8 mouse cellular contexts compared by ENCODE assay signal in genomic region chr9:107567702-107568319, GRCm38 (mm10). TPM values are rescaled to one million over a fixed set of nuclear protein-coding genes. Genes with fewer than 3 reads are reported as not detected.
A peak's percentile ranks its signal among the peaks of the same experiment; 100 is the strongest.
DNase-seq lines count a peak whose midpoint lies in the region; ATAC-seq and TF ChIP-seq lines count a peak whose summit lies in the region.

Gene Hyal2, plus strand, starts transcription at chr9:107567945.

- peak within 1 kb of the TSS; percentile 82 for H3K9ac ChIP-seq in liver, adult 2 months (ENCODE audit: low read depth, low read length)
- peak within 1 kb of the TSS; percentile 92 for H3K9ac ChIP-seq in neural tube, embryonic 13.5 days

- H3K4me2 ChIP-seq in neural tube, embryonic 13.5 days: peak within 1 kb of the TSS; percentile 96

- peak within 1 kb of the TSS; percentile 76 for H3K27ac ChIP-seq in bone marrow macrophage, adult 2 months (ENCODE audit: insufficient read depth, low read depth, low read length)
- peak within 1 kb of the TSS; percentile 94 for H3K27ac ChIP-seq in liver, adult 2 months (replicated peaks; ENCODE audit: insufficient read depth, low read depth, low read length)
- H3K27ac ChIP-seq in neural tube, embryonic 13.5 days (replicated peaks): peak within 1 kb of the TSS; percentile 84

- no peaks in the 10 kb centered on the region for H3K27me3 ChIP-seq in liver, adult 2 months (ENCODE audit: control insufficient read depth, insufficient read depth, low read length)
- H3K27me3 ChIP-seq in neural tube, embryonic 13.5 days: no peaks in the 10 kb centered on the region

- peaks cover 33% of the 10 kb centered on the region; the same call in 1 of the 2 replicates for H3K79me2 ChIP-seq in liver, adult 2 months (ENCODE audit: control insufficient read depth, insufficient read depth, low read length)

- peaks cover 51% of the 10 kb centered on the region for H3K4me1 ChIP-seq in bone marrow macrophage, adult 2 months (ENCODE audit: control insufficient read depth, insufficient read depth, low read length)
- peaks cover 41% of the 10 kb centered on the region for H3K4me1 ChIP-seq in liver, adult 2 months (ENCODE audit: control insufficient read depth, insufficient read depth, low read length)
- H3K4me1 ChIP-seq in neural tube, embryonic 13.5 days (replicated peaks): peaks cover 71% of the 10 kb centered on the region

- peak; percentile 19 to 23 for DNase-seq in cerebellum, adult 18-20 months
- DNase-seq in cerebellum, adult 9-11 months: no peak
- peak; percentile 98 for DNase-seq in heart, adult 11 months
- DNase-seq in kidney, adult 11 months: peak; percentile 90
- DNase-seq in liver, adult 2 months (ENCODE audit: extremely low read depth, low read depth, low spot score): peak; percentile 76
- DNase-seq in T-cell, adult 2 months (ENCODE audit: low spot score): no peak

- ATAC-seq in neural tube, embryonic 13.5 days (ENCODE audit: low read depth): no peak

- peaks cover 7% of the 10 kb centered on the region for H3K36me3 ChIP-seq in liver, adult 2 months (ENCODE audit: control insufficient read depth, insufficient read depth, low read length)
- peaks cover 51% of the 10 kb centered on the region for H3K36me3 ChIP-seq in neural tube, embryonic 13.5 days

- TF ChIP-seq CTCF in bone marrow macrophage, adult 2 months (IDR thresholded peaks at IDR 0.05; ENCODE audit: low read depth, low read length): no peak
- no peak for TF ChIP-seq CTCF in liver, adult 2 months (IDR thresholded peaks at IDR 0.05; ENCODE audit: low read depth, low read length)

- TF ChIP-seq POLR2A in bone marrow macrophage, adult 2 months (IDR thresholded peaks at IDR 0.05; ENCODE audit: borderline replicate concordance, low read depth, low read length): no peak
- peak; percentile 69 for TF ChIP-seq POLR2A in liver, adult 2 months (IDR thresholded peaks at IDR 0.05; ENCODE audit: extremely low read depth, insufficient read depth, low read length)

- H3K9me3 ChIP-seq in neural tube, embryonic 13.5 days: no peaks in the 10 kb centered on the region

- WGBS in liver, adult 2 months: 11% methylated on average over 18 of the region's 18 CpGs
- WGBS in neural tube, embryonic 13.5 days: 8% methylated on average over 18 of the region's 18 CpGs

- H3K4me3 ChIP-seq in bone marrow macrophage, adult 2 months (ENCODE audit: insufficient read depth, low read length): peak within 1 kb of the TSS; percentile 85
- H3K4me3 ChIP-seq in liver, adult 2 months (ENCODE audit: insufficient read depth, low read depth, low read length): peak within 1 kb of the TSS; percentile 83
- peak within 1 kb of the TSS; percentile 85 for H3K4me3 ChIP-seq in neural tube, embryonic 13.5 days

RNA-seq across cellular contexts. Expression of gene Hyal2, which starts in this region (rescaled TPM):
- polyA plus RNA-seq in bone marrow macrophage, adult 2 months (2012; ENCODE audit: insufficient read depth, insufficient read length, missing spikeins): 8.8 and 10.3 TPM in 2 replicates
- 38.4 and 49.0 TPM in 2 replicates for total RNA-seq in liver, adult 2 months (2014; rRNA removed)
- polyA plus RNA-seq in liver, adult 2 months (2012; rRNA removed): 64.1 and 66.3 TPM in 2 replicates
- 76.8 and 77.5 TPM in 2 replicates for polyA plus RNA-seq in neural tube, embryonic 13.5 days (2015; fragmentation: Nextera tagmentation; extraction: Ambion mirVana)

Comparison
In these comparisons a context has a peak if more than half of its experiments do, and no peak if none do; other contexts are left out.
1. DNase-seq: peak in cerebellum, adult 18-20 months (2 of 2), heart, adult 11 months (single experiment), kidney, adult 11 months (single experiment) and liver, adult 2 months (single experiment); none in cerebellum, adult 9-11 months (single experiment) and T-cell, adult 2 months (single experiment).
2. Peak in every context shown above with its lines, with median percentiles within 50 percentile points of each other: H3K27ac ChIP-seq and H3K4me3 ChIP-seq.